Mouse (Mus musculus) megakaryocyte, embryonic 14.5 days (primary cell): ENCODE data around the gene AB124611.

Experiments
- FLI1 ChIP-seq: IDR thresholded peaks from 2 replicates; pipeline ENCODE4 v1.6.1; 2012; ENCODE audit warnings: low read length, inconsistent platforms, mixed read lengths
- GATA1 ChIP-seq: IDR thresholded peaks from 3 replicates; pipeline ENCODE4 v1.6.1; 2012; ENCODE audit warnings: mixed read lengths, low read length, inconsistent platforms, borderline replicate concordance

GRCm38 (mm10) chr9:21576286-21576685, 50.3 kb downstream of the AB124611 start:
- TF ChIP-seq GATA1, result no peak
- no peak for TF ChIP-seq FLI1
